Mouse (Mus musculus) R1 (cell line): ENCODE measurements around the gene Nab2.

ENCODE experiments used
- DNase-seq: peaks from one replicate; pipeline ENCODE4 v3.0.0-alpha.2; 2018; ENCODE audit warnings: low read depth, low spot score

Nab2 gene

DNA sequence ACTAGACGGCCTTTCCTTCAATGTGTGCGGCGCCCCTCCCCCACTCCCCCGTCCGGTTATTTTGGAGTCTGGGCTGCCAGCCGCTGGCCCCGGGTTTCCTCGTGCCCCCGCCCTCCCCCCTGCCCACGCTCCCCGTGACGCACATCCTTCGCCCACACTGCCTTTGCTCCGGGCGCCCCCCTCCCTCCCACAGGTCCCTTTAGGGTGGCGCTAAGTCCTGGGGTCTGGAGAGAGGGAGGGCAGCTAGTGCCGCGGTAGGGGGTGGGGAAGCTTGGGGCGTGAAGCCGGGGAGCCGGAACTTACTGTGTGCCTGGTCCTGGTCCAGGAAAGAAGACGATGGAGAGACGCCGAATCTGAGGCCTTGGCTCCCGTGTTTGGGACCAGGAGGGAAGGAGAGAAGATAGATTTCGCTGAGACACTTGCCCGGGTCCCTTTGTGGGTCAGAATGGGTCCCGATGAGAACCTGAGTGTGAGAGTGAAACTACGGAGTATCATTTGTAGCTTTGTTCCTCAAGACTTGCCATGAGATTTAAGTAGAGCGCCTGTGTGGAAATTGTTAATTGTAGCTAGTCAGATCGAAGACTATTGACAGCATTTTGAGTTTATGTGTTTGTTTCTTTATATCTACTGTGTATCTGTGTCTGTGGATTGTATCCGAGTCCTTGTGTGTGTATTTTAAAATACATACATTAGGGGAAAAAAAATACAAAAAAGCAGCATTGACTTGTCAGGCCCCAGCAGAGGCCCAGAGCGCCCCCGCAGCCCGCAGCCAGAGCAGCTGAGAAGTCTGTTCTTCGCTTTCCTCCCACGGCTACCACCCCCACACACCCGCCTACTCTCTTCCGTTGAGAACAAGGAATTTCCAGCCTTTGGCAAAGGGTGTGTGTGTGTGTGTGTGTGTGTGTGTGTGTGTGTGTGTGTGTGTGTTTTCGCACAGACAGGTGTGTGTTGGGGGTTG is at the start of gene Nab2:
TSS of gene Nab2 (minus strand) at position 476 of the 958 bp plus-strand sequence.
- DNase-seq = peak; percentile 79

DNA sequence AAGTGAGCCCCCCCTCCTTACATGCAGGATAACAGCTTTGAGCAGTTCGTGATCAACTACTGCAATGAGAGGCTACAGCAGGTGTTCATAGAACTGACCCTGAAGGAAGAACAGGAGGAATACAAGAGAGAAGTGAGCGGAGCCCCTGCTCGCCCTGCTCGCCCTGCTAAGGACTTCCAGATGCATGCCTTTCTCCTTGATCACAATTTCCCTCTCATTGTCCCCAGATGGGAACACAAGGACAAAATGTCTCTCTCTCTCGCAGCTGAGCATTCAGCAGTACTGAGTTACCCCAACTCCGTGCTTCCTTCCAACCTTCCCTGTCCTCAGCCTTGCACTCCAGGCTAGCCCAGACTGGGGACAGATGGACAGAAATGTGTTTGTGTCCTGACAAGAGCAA is 44.4 kb upstream of the Nab2 start:
- DNase-seq = no peak

DNA sequence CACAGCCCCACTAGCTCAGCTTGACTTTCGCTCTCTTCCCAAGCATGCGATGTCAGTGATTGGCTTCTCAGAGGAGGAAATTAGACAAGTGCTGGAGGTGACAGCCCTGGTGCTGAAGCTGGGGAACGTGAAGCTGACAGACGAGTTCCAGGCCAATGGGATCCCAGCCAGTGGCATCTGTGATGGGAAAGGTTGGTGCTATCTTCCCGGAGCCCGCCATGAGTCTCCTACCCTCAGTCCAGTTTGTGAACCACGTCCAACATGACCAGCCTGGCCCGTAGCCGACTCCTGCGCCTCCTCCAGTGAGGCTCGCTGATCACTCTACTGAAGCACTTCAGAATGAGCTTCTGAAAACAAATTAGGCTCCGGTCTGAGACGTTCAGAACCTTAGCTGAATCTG is 42.0 kb upstream of the Nab2 start:
- no peak for DNase-seq

DNA sequence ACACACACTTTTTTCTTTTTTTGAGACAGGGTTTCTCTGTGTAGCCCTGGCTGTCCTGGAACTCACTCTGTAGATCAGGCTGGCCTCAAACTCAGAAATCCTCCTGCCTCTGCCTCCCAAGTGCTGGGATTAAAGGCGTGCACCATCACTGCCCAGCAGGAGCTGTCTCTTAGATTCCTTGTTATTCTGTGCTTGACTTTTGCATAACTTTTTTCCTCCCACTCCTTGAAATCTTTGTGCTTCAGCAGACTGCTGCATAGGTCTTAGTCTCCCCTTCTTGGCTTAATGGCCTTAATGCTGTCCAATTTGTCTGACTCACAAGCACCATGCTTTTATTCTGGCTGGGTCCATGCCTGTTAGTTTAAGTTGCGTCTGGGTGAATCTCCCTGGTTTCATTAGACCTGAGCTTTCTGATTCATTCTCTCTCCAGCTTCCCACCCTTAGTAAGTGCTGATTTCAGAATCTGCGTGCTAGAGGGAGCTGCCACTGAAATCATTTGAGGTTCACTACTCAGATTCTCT is 40.5 kb upstream of the Nab2 start:
- DNase-seq = peak; percentile 55

DNA sequence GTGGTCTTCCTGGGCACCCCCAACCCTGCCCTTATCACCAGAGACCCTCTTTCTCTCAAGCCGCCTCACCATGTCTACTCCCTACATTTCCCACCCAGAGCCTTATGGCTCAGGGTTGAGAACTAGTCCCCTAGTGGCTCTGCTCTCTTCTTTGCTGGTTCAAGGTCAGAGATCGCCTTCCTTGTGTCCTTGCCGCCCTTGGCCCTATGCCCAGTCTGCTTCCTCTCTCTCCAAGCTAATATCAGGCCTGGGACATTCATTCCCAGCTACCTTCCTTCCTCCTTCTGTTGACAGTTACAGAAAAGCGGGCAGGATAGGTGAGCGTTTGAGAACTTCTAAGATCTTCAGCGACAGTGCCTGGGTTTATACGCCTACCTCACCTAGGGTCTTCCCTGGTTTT is 39.4 kb upstream of the Nab2 start:
- DNase-seq = no peak

DNA sequence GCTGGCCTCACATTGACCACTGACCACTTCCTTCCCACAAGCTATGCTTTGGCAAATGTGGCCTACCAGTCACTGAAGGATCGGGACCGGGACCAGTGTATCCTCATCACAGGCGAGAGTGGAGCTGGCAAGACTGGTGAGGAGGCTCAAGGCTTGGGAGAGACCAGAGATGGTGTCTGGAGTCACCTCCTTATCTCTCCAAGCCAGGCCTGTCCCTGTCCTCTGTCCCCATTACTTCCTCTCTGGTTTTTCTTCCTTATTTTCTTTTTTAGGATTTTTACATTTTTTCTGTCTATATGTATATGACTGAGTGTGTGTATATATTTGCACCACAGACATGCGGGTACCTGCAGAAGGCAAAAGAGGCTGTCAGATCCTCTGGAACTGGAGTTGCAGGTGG is 37.4 kb upstream of the Nab2 start:
- no peak for DNase-seq

DNA sequence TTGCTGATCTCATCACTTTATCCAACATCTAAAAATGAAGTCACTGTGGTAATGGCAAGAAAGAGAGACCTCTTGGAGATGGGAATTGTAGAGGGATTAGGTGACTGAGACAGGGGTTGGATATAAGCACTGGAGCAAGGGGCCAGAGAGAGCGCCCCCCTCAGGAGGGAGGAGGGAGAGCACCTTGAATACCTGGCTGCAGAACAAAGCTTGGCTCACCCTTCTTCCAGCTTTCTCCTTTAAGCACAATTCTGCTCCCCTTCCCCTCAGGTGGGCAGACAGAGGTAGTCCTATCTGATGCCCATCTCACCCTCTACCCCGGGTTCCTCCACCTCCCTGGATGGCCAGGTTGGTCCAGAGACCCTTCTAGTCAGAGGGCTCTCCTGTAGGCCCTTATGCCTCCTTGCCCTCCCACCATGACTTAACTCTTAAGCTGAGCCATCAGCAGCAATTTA is 36.4 kb upstream of the Nab2 start, which contains the start of gene Myo1a:
TSS of gene Myo1a (plus strand) at position 405 of the 455 bp plus-strand sequence.
- DNase-seq = no peak

DNA sequence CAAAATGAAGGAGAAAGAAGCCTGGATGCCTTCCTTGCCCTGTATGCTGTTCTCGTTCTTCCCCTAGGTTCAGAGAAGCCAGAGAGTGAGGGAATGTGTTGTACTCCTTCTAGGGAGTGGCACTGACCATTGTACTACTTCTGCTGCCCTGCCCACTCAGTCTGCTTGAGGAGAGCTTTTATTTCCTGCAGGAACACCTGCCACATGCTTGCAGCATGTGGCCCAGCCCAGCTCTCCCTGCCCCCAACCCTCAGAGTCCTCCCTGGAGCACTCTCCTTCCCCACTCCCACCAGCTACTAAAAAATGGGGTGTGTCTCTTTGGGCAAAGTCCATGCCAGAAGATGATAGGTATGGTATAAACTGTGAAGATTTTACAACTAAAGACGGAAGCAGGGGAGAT is 35.9 kb upstream of the Nab2 start:
- DNase-seq = no peak

DNA sequence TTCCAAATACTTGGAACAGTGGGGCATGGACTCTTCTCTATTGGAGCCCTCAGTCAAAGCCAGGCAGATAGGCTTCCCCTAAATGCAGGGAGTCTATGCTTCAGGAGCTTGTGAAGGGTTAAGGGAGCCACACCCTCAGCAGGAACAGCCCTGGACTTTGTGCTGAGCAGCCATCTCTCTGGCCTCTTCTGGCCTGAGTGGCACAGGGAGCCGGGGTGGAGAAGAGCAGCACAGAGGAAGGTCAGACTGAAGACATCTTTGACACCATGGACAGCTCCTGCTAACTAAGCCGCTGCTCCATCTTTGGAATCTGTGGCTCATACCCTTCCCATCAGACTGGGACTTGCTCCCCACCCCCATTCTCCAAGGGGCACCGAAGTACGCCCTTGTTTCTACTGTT is 34.9 kb upstream of the Nab2 start:
- DNase-seq = peak; percentile 74

DNA sequence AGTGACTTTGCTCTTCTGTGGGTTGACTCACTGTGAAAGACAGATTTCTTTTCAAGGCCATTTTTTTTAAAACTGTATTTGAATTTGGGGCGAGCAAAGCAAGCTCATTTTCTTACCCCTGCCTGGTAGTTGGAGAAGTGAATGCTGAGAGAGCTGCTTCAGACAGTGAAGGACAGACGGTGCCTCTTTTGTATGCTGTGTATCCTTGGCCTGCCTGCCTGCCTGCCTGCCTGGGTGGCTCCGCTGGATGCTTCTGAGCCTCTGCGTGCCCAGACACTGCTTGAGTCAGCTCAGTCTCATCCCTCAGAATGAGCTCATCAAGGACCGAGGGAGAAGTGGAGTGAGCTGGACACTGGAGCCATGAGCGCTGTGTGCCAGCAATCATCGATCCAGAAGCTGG is 30.6 kb upstream of the Nab2 start:
- no peak for DNase-seq

DNA sequence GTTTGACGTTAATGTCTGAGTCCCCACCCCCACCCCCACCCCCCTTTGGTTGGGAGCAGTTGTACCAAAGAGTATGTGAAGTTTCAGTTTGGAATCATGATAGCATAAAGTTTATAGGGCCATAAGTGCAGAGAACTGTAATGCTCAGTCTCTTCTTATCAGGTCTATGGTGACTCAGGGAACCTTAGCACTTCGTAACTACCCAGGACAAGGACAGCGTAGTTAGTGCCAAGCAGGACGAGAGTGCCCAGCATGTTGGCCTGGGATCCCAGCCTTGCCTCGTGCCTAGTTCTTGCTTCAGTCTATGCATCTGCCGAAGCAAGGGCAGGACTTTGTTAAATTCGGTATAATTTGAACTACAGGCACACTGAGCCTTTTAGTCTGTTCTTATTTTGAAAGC is 27.4 kb upstream of the Nab2 start:
- DNase-seq = no peak

DNA sequence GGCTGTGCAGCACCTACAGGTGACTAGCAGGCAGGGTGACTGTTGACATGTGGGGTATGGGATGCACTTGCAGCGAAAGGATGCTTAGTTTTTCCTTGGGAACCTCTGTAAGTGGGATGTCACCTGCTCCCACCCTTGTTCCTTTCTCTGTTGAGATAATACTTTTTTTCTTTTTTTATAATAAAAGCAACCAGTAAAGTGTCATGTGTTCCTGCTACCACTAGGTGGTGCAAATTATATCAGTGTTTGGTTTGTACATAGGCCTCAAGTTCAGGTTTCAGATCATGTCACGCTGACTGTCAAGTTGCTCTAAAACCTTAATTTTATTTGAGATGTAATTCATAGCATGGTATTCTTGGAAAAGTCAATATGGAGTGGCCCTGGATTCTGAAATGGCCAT is 26.3 kb upstream of the Nab2 start:
- no peak for DNase-seq

DNA sequence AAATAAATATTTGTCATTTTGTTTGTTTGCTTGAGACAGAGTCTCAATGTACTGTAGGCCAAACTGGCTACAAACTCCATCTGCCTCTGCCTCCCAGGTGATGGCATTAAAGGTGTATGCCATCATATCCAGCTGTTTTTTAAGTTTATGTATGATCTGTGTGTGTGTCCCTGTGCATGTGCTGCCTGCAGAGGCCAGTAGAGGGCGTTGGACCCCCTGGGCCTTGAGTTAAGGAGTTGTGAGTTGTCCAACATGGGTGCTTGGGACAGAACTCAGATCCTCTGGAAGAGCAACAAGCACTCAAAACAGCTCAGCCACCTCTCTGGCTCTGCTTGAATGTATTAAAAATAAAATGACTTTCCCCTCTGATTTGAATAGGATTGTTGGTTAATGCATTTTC is 22.7 kb upstream of the Nab2 start:
- peak; percentile 44 for DNase-seq

DNA sequence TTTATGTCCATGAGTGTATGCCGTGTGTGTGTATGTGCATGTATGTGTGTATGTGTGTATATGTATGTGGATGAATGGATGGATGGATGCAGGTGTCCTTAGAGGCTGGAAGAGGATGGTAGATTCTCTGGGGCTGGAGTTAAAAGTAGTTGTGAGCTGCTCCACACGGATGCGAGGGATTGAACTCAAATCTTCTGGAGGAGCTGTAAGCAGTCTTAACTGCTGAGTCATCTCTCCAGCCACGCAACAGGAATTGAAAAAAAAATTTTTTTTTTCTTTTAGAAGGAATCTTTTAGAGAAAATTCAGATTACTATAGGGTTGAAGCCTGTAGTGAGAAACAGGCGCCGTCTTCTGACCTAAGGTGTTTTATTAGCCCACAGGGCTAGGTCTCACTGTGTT is 14.5 kb upstream of the Nab2 start:
- no peak for DNase-seq

DNA sequence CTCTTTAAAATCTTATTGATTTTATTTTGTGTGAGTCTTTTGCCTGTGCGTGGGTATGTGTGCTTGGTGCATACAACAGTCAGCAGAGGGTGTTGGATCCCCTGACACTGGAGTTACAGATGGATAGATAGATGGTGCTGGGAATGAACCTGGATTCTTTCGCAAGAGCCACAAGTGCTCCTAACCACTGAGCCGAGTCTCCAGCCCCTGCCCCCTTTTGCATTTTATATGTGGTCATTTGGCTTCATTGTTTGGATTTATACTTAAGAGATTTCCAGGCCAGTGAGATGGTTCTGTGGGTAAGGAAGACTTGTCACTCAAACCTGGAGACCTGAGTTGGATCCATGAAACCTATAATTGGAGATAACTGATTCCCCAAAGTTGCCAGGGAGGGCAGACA is 11.5 kb upstream of the Nab2 start:
- no peak for DNase-seq

DNA sequence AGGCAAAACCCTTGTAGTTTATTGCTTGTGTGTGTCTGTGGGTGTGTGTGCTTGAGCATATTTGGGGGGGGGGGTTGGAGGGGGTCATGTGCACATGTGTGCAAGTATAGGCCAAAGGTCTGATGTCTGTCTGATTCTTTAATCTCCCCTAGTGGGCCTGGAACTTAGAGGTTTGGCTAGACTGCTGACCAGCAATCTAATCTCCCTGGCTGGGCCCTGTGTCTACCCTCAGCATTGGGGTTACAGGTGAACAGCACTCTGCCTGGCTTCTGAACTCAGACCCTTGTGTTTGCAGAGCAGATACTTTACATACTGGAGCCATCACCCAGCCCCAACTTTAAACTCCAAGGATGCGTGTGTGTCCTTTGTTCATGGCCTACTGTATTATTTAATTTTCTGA is 10.8 kb upstream of the Nab2 start:
- DNase-seq = no peak

DNA sequence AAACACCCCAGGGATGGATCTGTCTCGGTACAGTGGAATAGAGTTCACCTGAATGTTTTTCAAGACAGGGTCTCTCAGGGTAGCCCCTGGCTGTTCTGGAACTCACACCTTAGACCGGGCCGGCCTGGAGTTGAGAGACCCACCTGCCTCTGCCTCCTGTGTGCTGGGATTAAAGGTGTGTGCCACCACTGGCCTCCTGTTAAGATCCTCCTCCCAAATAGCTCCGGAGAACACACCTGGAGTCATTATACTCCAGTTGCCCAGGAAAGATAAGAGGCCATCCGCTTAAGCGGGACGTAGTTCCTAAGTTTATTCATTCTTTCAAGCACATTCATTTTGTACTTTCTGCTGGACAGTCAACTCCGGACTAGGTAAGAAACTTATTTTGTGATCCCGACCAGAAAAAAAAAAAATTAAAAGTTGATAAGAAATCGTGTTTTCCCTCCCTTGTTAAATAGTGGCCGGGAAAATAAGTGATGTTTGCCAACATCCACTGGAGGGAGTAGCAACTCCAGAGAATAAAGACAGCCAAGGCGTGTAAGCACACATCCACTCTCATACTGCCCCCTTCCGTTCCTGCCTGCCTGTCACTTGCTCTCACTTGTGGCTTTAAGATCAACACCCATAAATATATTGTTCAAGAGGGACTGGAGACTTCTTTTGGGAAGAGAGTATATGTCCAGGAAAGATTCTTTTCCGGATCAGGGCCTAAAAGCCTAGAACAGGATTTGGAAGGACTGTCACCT is 9.4 kb upstream of the Nab2 start:
- DNase-seq = peak; percentile 86

DNA sequence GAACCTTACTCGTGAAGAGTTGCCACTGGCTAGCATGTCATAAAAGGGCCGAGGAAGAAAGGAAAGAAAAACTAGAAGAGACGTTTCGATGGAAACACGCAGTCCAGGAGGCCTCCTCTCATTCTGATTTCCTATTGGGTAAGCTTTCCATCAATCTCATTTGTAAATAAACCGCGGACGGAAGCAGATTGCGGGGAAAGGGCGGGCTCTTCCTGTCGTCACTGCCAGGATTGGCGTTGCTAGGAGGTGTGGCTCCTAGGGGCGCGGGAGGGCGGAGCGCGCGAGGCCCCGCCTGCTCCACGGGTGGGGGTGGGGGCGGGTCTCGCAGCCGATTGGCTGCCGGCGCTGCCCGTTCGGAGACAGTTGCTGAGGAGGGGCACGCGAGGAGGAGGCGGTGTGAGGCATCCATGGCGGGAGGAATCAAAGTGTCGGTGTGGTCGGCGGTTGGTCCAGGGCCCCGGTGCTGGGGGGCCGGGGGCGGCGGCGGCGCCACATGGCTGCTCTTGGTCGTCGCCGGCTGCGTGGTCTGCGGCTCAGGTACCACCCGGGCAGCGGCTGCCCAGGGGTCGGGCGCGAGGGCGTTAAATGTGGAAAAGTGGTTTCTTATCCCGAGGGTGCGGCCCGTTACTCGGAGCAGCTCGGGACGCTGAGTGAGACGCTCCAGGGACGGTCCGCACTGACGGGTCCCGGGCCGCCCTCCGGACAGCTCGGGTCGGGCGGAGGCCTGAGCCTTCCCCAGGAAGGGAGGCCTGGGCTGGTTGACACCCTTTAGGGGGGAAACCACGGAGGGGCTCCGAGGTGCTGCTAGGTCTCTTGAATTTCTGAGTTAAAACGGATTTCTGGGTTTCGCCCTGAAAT is 8.6 kb upstream of the Nab2 start:
- DNase-seq = peak; percentile 99

DNA sequence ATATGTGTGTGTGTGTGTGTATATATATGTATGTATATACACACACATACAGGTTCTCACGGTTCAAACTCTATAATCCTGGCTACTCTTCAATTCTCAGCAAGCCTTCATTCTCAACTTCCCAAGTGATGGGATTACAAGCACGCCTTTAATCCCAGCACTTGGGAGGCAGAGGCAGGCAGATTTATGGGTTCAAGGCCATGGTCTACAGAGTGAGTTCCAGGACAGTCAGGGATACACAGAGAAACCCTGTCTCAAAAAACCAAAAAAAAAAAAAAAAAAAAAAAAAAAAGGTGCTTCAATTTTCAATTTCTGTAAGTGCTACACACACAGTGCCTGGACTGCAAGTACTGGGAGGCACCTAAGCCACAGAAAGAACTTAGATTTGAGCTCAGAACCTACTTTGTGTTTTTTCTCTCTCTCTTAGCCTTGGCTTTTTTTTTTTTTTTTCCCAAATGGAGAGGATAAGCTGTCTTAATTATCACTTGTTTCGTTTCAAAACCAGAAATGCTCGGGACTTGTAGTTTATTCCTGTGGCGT is 7.6 kb upstream of the Nab2 start:
- DNase-seq = no peak

DNA sequence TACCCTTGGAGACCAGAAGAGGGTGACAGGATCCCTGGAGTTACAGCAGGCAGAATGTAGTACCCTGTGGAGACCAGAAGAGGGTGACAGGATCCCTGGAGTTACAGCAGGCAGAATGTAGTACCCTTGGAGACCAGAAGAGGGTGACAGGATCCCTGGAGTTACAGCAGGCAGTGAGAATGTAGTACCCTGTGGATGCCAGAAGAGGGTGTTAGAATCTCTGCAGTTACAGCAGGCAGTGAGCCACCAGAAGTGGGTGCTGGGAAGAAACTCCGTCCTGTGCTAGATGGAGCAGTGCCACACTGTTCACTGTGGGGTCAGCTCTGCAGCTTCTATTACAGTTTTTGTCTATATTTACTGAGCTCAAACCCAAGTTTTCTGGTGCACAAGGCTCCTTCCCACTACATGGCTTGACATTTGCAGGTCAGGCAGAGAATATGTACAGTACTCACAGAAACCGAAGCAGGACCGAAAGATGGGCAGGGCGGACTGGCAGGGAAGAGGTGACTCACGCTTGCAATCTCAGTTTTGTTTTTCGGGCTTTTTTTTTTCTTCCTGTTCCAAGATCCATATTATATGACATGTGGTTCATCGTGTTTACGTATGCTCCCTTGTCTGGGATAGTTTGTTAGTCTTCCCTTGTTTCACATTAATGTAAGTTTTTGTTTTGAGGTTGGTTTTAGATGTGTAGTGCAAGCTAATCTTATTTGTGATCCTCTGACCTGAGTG is 6.6 kb upstream of the Nab2 start:
- DNase-seq = peak; percentile 93
